Mouse (Mus musculus) thymus, postnatal 4 days (tissue): ENCODE results near the gene Krt25.
A peak's percentile ranks its signal among the peaks of the same experiment; 100 is the strongest.

Experiments
- DNase-seq: peaks from one replicate; pipeline ENCODE4 v3.0.0; 2021

Krt25 gene

DNA sequence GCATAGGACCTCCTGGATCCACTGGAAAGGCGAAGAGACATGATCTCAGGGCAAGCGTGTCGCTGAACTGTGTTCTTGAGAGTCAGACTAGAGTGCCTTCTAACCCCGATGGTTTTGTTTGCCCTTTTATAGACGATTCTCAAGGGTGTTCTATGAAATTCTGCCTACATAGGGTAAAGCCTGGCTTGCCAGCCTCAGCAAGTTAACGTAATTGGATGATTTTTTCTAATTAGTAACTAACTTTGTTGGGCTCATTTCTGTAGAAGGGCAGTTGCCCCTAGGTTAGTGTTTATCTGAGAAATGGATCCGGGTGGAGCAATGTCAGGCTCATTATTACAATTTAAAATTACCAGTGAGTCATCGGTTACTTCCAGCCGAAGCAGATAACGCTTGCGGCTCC lies at the start of gene Krt25:
Gene Krt25, minus strand, starts transcription at position 101 of the 400 bp plus-strand sequence.
- DNase-seq: no peak

DNA sequence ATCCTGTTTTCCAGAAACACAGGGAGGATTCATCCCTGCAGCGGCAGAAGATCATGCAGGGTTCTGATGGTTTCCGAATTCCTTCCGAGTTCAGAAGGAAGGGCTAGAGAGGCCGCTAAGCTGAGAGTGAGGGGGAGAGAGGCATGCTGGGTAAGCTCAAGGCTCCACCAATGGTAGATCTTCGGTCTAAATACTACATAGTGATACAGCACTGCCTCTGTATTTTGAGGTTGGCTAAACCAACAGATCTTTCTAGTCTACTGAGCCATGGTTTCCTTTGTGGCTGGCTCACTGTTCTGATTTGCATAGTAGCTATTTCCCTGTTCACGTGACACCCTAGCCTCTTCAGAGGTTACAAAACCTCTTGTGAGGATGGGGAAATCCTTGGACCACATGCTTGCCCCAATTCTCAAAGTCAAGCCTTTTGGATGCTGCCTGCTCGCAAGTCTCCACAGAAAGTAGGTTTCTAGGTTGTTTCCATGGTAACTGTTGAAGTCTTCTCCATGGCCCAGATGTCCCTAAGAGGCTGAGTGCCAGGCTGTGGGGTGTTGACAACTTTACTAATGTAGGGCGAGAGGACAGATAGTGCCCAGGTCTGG lies 47.2 kb upstream of the Krt25 start:
- peak; percentile 23 for DNase-seq

DNA sequence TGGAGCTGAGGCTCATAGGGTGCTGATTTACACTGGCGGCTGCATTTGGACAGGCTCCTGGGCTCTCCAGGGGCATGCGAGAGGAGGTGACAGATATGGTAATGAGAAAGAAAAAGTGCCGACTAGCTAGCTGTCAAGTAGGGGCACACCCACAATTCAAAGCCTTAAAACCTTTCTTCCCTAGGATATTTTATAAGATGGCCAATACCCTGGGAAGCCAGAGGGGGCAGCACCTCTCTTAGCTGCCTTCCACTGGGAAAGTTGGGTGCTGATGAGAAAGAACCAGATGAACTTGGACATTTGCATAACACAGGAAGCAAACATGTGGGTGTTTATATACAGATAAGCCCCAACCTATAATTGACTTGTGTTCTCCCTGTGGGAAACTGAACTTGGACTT lies 46.5 kb upstream of the Krt25 start:
- peak; percentile 41 for DNase-seq

DNA sequence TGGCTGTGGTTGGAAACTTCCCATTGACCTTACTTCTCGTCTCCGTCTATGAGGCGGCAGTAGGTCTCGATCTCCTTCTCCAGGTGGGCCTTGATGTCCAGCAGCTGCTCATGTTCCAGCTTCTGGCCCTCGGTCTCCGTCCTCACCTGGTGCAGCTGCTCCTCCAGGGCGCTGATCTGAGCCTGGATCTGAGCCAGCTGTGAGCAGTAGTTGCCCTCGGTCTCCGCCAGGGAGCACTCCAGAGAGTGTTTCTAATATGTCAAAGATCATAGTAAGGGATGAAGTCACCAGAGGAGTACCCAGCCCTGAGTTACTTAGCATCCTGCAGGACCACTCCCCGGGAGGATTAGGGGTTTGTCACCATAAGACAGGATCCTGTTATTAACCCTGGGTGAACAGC lies 44.0 kb upstream of the Krt25 start:
- peak; percentile 64 for DNase-seq

DNA sequence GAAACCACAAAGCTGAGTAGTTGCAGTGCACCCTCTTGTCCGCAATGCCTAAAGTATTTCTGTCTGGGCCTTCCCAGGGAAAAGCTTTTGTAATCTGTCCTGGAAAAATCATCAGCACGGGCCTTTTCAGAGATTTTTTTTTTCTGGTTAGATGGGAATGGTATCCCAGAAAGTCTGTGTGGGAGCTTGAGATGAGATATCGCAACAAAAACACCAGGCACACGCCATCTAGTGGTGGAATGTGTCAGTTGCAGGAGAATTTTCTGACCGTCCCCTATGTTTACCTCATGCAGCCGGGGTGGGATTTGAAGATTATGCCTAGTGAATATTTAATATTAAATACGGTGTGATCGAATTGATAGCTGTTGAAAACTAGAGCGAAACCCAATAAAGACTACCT lies 41.7 kb upstream of the Krt25 start:
- DNase-seq: peak; percentile 24

DNA sequence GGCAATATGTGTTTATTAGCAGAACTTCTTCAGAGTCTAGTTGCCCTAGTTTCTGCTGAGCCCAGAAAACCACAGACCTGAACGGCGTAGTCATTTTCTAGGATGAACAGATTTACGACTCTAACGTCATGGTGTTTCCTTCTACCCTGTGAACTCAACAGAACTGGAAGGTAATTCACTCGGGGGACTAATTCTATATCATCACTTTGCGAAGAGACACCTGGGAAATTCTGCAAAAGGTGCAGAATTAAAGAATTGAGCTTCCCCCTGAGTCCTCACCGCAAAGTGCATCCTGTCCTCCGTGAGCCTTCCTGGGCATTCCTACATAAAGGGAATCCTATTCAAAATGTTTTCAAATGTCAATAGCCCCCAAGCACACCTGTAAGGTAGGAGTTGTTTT lies 38.7 kb upstream of the Krt25 start:
- no peak for DNase-seq

DNA sequence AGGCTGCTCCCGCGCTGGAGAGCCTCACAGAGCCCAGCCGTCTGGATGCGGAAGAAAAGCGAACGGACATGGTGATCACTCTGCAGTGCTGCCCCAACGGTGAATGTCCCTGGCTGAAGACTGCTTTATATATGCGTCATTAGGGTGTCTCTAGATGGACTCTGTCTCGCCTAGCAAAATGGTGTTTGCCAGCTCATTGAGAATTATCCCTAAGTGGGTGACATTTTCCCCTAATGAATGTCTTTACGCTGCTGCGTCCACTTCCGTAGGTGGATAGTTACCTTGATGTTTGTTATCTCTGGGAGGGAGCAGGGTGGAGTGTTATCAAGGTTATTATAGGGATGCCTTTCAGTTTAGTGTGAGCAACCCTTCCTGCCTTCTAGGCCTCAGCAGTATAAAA lies 28.3 kb upstream of the Krt25 start, which contains the start of gene Krt27:
Gene Krt27, minus strand, starts transcription at position 101 of the 400 bp plus-strand sequence.
- DNase-seq: no peak

DNA sequence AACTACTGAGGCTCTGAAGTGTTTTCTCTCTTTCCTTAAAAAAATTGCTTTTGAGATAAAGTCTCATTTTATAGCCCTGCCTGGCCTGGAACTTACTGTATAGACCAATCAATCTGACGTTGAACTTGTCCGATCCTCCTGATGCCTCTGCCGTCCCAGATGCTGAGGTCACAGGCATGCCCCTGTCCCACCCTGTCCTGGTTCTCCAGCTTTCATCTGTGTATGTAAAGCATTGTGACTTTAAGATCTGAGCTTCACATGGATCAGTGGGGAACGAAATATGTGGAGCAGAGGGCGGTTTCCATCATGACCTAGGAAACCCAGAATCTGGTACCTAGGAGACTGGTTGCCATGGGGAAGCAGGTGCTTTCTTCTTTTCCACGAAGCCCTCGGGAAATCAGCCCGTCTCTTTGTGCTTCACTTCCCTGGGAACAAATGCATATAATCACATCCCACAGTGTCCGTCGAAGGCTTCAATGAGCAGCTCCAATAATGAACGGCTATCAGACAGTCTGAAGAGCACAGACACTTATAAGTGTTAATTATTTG lies 16.6 kb upstream of the Krt25 start:
- DNase-seq: no peak

DNA sequence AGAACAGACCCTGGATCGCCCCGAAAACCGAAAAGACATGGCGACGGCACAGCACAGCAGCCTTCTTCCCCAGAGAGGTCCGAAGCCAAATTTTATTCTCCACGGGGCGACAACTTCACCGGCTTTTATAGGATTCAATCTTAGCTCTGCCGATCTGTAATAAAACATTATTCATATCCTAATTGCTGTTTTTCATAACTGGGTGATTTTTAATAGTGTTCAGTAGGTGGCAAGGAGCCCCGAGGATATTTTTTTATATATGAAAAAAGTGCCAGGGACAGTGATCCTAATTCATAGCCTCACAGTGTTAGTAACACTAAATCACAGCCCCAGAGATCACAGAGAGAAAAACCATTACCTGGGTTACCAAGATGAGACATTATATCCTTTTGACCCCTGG lies 15.1 kb upstream of the Krt25 start, which contains the start of gene Krt26:
Gene Krt26, minus strand, starts transcription at position 101 of the 400 bp plus-strand sequence.
- DNase-seq: no peak

DNA sequence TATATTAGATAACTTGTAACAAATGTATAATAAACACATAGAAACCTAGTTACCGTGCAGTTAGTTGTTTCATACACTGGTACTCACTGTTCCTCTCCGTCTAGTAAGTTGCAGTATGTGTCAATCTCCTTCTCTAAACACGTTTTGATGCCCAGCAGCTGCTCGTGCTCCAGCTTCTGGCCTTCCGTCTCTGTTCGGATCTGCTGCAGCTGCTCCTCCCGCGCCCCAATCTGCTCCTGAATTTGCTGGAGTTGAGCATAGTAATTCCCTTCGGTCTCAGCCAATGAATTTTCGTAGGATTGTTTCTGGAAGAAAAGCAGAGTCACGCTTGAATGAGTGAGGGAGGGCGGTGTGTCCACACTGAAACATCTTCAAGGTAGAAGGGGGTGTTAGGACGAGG lies 10.7 kb upstream of the Krt25 start:
- DNase-seq: no peak

DNA sequence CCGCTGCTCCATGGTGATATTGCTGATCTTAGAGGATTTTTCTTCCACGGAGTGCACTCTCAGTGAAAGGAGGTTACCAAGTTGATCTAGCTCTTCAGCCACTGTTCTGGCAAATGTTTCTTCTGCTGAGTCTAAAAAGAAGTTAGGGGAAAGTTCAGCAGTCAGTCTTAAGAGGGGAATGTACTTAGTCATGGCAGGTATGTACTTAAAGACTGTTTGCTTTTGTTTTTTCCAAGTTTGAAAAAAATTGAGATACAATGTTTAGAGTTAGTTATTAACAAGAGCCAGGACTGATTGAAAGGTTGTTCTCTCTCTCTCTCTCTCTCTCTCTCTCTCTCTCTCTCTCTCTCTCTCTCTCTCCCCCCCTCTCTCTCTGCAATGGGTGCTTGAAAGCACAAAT lies 6.9 kb upstream of the Krt25 start:
- DNase-seq: no peak

DNA sequence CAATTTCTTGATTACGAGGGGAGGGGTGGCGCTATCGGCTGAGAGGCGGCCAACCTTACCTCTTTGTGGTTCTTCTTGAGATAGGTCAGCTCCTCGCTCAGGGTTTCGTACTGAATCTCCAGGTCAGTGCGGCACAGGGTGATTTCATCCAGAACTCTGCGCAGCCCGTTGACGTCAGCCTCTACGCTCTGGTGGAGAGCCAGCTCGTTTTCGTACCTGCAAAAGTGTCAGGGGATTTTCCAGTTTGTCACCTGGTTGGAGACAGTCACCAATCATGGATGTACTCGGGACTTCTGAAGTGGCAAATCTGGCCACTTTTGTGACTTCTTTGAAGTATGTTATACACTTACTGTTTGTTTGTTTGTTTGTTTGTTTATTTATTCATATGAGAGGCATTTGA lies 1.7 kb downstream of the Krt25 start:
- no peak for DNase-seq

DNA sequence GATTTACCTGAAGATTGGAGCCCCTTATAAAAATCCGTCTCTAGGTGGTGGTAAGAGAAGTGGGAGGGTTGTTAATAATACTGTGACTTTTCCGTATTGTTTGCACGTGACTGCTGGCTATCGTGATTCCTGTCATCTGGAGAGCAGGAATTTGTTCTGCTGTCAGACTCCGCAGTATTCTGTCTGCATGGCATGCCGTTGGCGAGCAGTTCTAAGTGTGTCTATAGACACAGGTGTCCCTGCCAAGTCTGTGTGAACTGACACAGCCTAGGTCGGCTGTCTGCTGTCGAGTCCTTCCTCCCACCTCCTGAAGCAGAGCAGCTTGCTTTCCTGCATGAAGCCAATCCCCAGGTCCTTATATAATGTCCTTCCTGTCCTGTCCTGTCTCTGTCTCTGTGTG lies 3.6 kb downstream of the Krt25 start:
- DNase-seq: no peak

DNA sequence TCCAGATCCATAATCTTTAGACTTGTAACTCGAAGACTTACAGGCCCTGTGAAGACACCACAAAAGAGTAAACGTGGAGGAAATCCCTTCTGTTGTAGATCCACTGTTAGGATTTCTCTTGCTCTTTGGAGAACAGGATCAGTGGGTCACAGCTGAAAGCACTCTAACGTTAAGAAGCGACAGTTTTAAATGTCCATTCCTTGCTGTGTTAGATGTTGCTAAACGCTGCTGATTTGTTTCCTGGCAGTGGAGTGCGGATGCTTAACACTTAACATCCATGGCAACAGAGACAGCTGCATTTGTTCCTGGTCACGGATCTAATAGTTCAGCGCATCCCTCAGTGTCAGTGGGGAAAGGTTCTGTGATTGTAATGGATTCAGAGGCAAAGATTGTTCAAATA lies 6.2 kb downstream of the Krt25 start:
- DNase-seq: no peak

DNA sequence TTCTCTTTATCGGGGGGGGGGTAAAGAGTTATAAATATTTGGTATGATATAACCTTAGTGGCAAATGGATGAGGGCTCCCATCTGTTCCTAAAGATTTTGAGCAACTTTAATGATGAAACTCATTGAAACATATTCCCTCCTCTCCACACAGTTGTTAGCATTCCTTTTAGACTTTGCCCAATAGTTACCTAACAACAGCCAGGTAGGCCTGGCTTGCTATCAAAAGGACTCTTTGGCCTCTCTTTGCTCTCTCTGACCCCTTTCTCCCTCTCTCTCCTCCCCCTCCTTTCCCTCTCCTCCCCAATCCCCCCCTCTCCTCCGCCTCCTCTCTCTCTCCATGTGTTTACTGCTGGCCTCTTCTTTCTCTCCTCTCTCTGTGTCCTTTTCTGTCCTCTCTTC lies 8.2 kb downstream of the Krt25 start:
- DNase-seq: no peak

DNA sequence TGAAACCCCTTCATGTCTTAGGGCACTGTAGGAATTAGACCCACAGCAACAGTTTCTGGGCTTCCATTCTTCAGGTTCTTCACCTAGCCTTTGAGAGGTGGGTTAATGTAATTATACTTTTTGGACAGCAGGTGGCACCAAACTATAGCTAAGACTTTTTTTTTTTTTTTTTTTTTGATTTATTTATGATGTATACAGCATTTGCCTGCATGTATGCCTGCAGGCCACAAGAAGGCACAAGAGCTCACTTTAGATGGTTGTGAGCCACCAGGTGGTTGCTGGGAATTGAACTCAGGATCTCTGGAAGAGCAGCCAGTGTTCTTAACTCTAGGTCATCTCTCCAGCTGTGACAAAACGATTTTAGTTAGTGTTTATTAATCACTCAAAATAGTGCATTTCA lies 11.9 kb downstream of the Krt25 start:
- DNase-seq: no peak

DNA sequence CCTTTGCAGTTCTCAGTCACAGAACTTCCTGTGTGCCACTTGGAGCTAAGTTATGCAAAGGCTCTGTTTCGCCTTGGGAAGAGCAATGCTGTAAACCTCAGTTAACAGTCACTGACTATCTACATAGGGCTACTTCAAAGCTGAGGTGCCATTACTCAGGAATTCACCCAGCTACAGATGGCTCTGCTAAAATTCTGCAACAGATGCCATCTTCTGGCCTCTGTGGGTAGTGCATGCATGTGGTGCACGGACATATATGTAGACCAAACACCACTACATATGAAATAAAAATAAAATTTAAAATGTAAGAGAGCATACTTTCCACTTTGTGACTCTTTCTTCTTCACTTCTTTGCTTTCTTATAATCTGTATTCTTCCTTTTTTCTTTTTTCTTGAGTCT lies 15.2 kb downstream of the Krt25 start:
- peak; percentile 77 for DNase-seq

DNA sequence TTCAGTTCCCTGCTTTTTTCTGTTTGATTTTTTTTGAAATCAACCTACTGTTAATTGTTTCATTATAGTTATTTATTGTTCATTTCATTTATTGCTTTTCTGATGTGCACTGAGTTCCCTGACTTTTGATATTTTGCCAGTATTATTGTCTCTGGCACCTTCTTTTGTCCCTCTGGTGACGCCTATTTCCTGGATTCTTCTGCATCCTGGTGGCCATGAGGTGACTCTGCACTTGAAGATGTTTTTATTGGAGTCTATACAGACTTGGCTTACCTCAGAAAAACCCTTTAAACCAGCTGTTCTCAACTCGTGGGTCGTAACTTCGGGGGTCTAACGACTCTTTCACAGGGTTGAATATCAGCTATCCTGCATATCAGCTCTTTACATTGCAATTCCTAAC lies 27.7 kb downstream of the Krt25 start:
- DNase-seq: no peak

DNA sequence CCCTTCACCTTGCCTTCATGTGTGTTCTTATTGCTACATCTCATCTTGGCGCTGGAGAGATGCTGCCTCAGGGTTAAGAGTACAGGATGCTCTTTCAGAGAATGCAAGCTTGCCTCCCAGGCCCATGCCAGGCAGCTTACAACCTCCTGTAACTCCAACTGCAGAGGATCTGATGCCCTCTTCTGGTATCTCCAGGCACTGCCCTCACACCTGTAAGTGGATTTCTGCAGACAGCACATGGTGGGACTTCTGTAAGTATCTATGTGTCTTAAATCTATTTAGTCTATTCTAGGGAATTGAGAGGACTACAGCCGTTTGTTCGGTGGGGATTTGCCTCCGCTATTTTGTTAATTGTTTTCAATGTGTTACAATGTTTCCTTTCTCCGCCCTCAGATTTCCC lies 29.9 kb downstream of the Krt25 start:
- peak; percentile 77 for DNase-seq

DNA sequence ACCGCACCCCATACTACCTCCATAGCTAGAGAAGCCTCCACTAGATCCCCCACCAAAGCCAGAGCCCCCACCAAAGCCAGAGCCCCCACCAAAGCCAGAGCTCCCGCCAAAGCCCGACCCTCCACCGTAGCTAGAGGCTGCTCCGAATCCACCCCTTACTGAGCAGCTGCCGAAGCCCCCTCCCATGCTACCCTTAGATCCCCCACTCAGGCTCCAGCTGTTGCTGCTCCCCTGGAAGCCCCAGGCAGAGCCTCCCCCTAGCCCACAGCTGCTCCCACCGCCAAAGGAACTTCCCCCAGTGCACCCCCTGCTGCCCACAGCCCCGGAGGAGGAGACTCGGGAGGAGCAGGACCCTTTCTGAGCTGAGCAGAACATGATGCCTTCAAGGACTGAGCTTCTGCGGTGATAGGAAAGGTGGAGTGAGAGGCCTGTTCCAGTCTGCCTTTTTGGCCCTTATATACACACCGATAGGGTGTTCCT lies 37.9 kb downstream of the Krt25 start, which contains the start of gene Krt24:
Gene Krt24, minus strand, starts transcription at position 430 of the 480 bp plus-strand sequence.
- DNase-seq: peak; percentile 13

DNA sequence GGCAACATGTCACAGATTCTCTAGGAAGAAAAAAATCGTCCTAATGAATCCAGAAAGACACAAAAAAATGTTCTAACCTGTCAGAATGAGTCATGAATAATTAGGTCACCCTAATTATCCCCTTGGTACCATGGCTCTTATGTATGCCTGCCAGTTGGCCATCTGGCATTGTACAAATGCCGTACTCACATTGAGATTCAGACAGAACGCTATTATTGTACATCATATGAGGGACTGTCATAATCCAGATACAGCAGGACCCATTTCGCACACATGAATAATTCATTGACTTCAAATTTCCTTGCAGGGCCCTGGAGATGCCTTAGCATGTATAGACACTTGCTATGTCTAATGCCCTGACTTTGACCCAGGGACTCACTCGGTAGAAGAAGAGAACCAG lies 38.7 kb downstream of the Krt25 start:
- DNase-seq: no peak

DNA sequence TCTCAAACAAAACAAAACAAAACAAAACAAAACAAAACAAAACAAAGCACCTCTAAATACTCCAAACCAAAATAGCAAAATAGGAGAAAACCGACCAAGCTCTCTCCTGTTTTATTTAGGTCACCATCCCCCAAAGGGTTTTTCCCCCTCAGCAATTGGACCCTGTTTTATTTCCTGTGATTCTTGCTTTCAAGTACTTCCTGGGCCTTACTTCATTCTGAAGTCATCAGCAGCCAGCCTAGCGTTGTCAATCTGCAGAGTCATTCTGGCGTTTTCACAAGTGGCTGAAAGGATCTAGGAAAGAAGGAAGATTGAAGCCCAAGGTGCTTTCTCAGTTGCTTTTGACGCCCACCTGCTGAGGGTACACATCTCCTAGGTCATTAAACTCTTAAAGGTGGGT lies 39.4 kb downstream of the Krt25 start:
- no peak for DNase-seq

DNA sequence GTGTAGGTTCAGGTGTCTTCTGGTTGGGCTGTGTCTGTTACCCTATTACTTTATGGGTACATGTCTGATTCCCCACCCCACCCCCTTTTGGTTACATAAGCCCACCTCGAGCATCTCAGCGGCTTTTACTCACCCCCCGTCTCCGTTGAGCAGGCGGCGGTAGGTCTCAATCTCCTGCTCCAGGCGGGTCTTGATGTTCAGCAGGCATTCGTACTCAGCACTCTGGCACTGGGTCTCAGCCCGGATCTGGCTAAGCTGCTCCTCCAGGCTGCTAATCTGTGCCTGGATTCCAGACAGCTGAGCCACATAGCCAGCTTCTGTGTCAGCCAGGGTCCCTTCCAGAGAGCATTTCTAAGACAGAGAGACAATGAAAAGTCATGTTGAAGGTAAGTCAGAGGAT lies 41.6 kb downstream of the Krt25 start:
- no peak for DNase-seq

DNA sequence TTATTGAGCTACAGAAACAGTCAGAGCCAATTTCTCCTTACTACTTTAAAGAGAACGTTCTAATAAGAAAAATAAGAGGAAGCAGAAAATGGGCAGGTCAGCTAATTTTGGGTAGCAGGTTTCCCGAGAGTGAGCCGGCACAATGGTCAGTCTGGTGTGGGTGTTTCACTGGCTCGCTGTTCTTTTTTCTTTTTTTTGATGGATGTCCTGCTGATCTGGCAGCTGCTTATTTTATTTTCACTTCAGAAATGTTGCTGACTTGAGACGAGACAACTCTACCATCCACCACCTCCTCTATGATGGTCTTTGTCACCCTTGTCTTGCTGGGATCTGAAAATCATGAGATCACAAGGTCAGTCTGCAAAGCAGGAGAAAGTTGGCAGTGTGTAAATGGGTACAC lies 42.8 kb downstream of the Krt25 start:
- DNase-seq: no peak

DNA sequence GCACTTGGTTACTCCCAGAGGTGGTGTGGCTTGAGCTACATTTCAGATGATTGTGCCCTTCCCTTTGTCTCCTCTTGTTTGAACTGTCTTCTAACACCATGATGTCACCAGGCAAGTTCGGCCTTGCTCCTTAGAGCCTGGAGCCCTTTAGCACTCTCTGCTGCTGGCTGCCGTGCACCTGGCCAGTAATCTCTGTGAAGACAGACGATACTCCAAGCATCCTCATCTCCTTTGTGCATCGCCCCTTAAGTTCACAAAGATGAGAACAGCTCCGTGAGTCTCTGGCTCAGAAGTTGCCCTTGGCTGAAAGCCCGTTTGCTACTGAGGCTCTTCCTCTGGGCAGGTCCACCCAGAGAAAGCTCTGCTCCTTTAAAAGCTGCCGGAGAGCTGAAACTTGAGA lies 46.0 kb downstream of the Krt25 start:
- no peak for DNase-seq
